Mouse (Mus musculus): Measurements from ENCODE around the gene Rab5c.

DNA sequence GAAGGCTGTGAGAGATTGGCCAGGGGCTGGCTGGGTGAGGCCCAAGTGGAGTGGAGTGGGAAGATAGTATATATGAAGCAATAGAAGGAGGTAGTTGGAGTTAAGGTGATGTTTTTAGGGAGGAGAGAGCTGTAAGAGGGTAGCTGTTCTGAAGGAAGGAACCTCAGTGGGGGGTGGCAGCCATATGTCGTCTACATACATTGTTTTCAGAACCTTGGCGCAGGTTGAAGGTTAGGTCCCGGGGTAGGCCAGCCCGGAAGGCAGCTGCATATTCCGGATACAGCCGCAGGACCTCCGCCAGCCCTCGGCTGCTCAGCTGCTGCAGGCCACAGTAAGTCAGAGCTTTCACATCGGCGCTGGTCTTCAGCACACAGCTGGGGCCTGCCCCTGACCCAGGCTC is 8.5 kb upstream of the Rab5c start:
- no peak for TF ChIP-seq ZC3H11A (IDR thresholded peaks at IDR 0.05; ENCODE audit: low read depth, low read length)
- no peak for TF ChIP-seq MEF2A (IDR thresholded peaks at IDR 0.05; ENCODE audit: borderline replicate concordance, low read depth, low read length)
- TF ChIP-seq EP300 (IDR thresholded peaks at IDR 0.05; ENCODE audit: low read length), result no peak
- no peak for TF ChIP-seq POLR2A (IDR thresholded peaks at IDR 0.05; ENCODE audit: low read depth, low read length)
- TF ChIP-seq NRF1 (IDR thresholded peaks at IDR 0.05; ENCODE audit: low read depth, low read length), result no peak
- TF ChIP-seq MAX (IDR thresholded peaks at IDR 0.05; ENCODE audit: low read length), result no peak
- TF ChIP-seq NELFE (IDR thresholded peaks at IDR 0.05; ENCODE audit: low read depth, low read length), result no peak
